Mouse (Mus musculus): ENCODE data around the gene Tuba1c. TPM values are rescaled to one million over a fixed set of nuclear protein-coding genes. Genes with fewer than 3 reads are reported as not detected.

Tuba1c gene
- polyA plus RNA-seq, 1 experiment from 2014 or later, result 45.7 TPM

DNA sequence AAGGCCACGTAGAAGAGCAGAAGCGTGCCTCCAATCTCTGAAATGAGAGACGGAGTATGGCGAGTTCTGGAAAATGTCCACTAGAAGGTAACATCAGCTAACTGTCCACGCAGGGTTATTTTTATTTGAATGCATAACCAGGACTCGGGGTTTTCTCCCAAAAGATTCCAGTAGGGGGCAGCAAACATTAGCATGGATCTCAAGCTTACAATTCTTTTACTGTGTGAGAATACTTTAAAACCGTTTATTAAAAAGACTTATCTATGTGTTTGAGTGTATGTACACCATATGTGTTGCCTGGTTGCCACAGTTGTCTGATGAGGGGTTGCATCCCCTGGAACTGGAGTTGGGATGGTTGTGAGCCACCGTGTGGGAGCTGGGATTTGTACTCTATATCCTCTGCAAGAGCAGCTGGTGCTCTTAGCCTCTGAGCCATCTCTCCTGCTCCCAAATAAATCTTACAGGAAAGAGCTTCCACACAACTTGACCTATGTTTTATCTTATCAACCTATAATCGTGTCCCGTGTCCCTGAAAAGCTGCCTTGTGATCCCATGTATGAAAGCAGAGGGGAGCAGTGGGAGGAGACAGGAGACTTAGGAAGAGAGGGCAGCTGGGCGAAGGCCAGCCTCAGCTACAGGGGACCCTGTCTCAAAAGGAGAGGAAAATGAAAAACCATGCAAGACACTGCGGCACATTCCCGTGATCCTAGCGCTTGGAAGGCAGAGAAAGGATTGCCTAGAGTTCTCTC is 29.0 kb upstream of the Tuba1c start:
- Histone ChIP-seq H3K36me3 (no peaks in the 10 kb centered on the region), H3K9me3 (no peaks in the 10 kb centered on the region), H3K4me2 (replicated peaks) (no peak overlapping the region), H3K4me1 (peaks cover 14% of the 10 kb centered on the region; the same call in 1 of the 2 replicates), H3K27me3 (no peaks in the 10 kb centered on the region), H3K9ac (replicated peaks) (no peak overlapping the region), H3K27ac (replicated peaks) (0 out of 2 replicates have a peak overlapping the region, but pooled peaks have one; percentile 25), H3K4me3 (no peak overlapping the region)
- no peak for ATAC-seq (replicated peaks)
- 31% methylated on average over 14 of the region's 14 CpGs for WGBS

DNA sequence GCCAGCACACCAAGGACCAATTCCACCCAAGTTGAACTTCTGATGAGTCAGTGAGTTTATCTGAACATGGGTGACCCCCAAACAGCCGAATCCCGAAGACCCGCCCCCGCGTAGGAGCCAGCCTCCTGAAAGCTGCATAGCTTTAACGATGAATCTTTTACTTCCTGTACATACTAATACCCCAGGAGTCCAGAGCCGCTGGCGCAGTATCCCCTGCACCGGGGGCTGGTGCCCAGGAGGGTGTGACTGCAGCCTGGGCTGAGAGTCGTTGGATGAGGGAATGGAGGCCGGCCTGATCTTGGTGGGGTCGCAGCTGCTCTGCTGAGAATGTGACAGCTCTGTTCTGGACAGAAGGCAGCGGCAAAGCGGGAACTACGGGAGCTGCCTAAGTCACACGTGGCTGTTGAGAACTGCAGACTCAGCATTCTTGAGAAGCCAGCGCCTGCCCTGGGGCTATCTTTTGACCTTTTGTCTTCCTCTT is 28.2 kb upstream of the Tuba1c start:
- H3K27me3 ChIP-seq, result no peaks in the 10 kb centered on the region
- H3K9ac ChIP-seq (replicated peaks), result no peak overlapping the region
- no peak for ATAC-seq (replicated peaks)
- H3K27ac ChIP-seq (replicated peaks), result 0 out of 2 replicates have a peak overlapping the region, but pooled peaks have one; percentile 25
- H3K4me1 ChIP-seq, result peaks cover 14% of the 10 kb centered on the region; the same call in 1 of the 2 replicates
- H3K9me3 ChIP-seq, result no peaks in the 10 kb centered on the region
- no peak overlapping the region for H3K4me3 ChIP-seq
- peak overlapping the region; percentile 29 for H3K4me2 ChIP-seq (replicated peaks)
- no peaks in the 10 kb centered on the region for H3K36me3 ChIP-seq
- 22% methylated on average over 17 of the region's 17 CpGs for WGBS

DNA sequence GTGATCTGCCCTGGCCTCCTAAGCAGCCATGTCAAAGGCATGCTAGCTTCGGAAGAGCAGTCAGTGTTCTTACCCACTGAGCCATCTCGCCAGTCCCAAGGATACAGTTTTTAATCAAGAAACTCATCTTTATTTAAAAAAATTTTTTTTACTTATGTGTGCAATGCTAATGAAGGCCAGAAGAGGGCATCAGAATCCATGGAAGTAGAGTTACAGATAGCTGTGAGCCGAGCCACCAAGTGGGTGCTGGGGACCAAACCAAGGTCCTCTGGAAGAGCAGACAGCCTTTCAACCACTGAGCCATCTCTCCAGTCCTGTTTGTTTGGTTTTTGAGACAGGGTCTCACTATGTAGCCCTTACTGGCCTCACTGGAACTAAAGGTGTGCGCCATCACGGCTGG is 26.1 kb upstream of the Tuba1c start:
- no peak overlapping the region for H3K27ac ChIP-seq (replicated peaks)
- no peak overlapping the region for H3K4me3 ChIP-seq
- no peak overlapping the region for H3K9ac ChIP-seq (replicated peaks)
- H3K4me1 ChIP-seq, result peaks cover 14% of the 10 kb centered on the region; the same call in 1 of the 2 replicates
- ATAC-seq (replicated peaks), result no peak
- no peaks in the 10 kb centered on the region for H3K9me3 ChIP-seq
- H3K4me2 ChIP-seq (replicated peaks), result no peak overlapping the region
- no peaks in the 10 kb centered on the region for H3K36me3 ChIP-seq
- H3K27me3 ChIP-seq, result no peaks in the 10 kb centered on the region
- WGBS, result 94% methylated on average over 5 of the region's 5 CpGs

DNA sequence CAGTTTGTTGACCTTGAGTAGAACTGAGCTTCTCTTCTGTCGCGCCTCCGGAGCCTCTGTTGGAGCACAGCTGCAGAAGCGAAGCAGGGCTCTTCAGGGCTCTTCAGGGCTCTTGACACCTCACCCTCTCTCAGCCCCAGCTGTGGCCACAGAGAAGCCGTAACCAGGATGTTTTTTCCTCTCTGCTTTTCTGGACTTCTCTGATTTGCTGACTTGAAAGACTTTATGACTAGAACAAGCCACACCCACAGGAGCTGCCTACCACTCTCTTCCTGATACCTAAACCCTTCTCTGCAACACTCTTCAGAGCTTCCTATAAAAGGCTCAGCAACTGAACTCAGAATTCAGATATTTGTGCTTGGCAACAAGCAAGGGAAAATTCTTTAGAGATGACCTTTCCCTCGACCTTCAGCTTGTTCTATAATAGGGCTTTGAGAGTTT is 20.9 kb upstream of the Tuba1c start:
- Histone ChIP-seq H3K27ac (replicated peaks) (no peak overlapping the region), H3K27me3 (no peaks in the 10 kb centered on the region), H3K4me2 (replicated peaks) (no peak overlapping the region), H3K9ac (replicated peaks) (no peak overlapping the region), H3K4me3 (no peak overlapping the region), H3K4me1 (no peaks in the 10 kb centered on the region), H3K9me3 (no peaks in the 10 kb centered on the region), H3K36me3 (no peaks in the 10 kb centered on the region)
- ATAC-seq (replicated peaks), result no peak
- WGBS, result 78% methylated on average over 6 of the region's 6 CpGs

DNA sequence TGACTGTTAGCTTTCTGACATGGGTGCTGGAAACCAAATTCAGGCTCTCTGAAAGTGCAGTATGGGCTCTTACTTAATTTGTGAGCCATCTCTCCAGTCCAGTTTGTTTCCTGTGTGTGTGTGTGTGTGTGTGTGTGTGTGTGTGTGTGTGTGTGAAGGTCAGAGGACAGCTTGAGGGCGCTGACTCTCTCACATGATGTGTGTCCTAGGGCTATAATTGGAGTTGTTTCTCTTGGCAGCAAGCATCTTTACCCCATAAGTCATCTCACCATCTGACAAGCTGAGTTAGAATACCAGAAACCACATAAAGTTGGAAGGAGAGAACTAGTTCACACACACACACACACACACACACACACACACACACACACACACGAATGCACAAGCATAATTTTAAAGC is 18.8 kb upstream of the Tuba1c start:
- no peak overlapping the region for H3K9ac ChIP-seq (replicated peaks)
- ATAC-seq (replicated peaks), result no peak
- no peaks in the 10 kb centered on the region for H3K9me3 ChIP-seq
- H3K27me3 ChIP-seq, result no peaks in the 10 kb centered on the region
- no peak overlapping the region for H3K4me2 ChIP-seq (replicated peaks)
- no peaks in the 10 kb centered on the region for H3K36me3 ChIP-seq
- H3K4me3 ChIP-seq, result no peak overlapping the region
- 87% methylated on average over 2 of the region's 2 CpGs for WGBS
- no peaks in the 10 kb centered on the region for H3K4me1 ChIP-seq
- H3K27ac ChIP-seq (replicated peaks), result no peak overlapping the region

DNA sequence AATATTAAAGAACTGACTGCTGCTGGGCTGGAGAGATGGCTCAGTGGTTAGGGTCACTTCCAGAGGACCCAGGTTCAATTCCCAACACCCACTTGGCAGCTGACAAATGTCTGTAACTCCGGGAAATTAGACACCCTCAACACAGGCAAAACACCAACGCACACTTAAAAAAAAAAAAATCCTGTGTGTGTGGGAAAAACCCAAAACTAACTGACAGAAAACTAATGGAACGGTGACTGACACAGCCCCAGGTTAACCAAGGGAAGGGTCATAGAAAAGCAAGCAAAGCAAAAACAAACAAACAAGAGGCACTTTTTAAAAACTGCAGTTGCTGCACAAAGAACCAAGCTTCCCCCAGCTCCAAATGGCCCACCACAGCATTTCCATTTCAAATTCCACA is 17.7 kb upstream of the Tuba1c start:
- Histone ChIP-seq H3K4me2 (replicated peaks) (no peak overlapping the region), H3K27me3 (no peaks in the 10 kb centered on the region), H3K36me3 (no peaks in the 10 kb centered on the region), H3K9me3 (no peaks in the 10 kb centered on the region), H3K27ac (replicated peaks) (no peak overlapping the region), H3K4me1 (no peaks in the 10 kb centered on the region), H3K4me3 (no peak overlapping the region), H3K9ac (replicated peaks) (no peak overlapping the region)
- ATAC-seq (replicated peaks), result no peak
- 89% methylated on average over 3 of the region's 3 CpGs for WGBS

DNA sequence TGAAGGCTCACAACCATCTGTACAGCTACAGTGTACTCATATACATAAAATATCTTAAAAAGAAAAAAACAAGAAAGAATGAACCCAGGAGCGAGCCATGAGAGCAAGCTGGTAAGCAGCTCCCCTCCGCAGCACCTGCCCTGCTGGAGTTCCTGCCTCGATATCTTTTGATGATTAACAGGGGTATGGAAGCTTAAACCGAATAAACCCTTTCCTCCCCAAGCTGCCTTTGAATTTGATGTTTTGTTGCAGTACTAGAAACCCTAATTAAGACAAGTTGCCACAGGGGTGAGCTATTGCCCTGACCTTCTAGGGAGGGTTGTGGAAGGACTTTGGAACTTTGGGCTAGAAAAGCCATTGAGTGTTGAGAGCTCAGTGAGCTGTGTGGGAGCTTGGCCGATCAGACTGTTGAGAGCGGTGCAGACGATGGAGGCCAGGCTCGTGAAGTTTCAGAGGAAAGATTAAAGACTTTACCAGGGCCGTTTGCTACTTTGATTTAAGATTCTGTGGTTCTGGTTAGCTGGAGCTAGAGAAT is 15.1 kb upstream of the Tuba1c start:
- Histone ChIP-seq H3K27me3 (no peaks in the 10 kb centered on the region), H3K36me3 (no peaks in the 10 kb centered on the region), H3K9me3 (no peaks in the 10 kb centered on the region), H3K9ac (replicated peaks) (no peak overlapping the region), H3K4me2 (replicated peaks) (no peak overlapping the region), H3K4me3 (no peak overlapping the region), H3K4me1 (peaks cover 9% of the 10 kb centered on the region), H3K27ac (replicated peaks) (no peak overlapping the region)
- 63% methylated on average over 9 of the region's 9 CpGs for WGBS
- no peak for ATAC-seq (replicated peaks)

DNA sequence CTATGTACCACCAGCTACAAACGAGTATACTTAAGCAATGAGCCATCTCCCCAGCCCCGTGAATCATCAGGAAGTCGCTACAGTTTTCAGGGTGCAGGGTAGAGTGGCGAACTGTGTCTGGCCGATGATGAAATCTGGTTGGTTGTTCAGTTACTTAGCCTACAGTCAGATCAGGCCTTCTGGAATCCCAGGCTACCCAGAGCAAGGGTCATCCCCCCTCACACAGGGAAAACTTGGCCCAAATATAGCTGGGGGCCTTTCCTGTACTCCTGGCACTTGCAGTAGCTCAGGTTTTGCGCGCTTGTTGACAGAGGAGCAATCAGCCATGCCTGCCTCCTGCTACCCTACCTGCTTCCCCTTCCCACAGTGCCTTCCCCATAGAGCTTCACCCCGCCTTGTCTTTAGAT is 12.3 kb upstream of the Tuba1c start:
- H3K4me1 ChIP-seq, result peaks cover 9% of the 10 kb centered on the region
- H3K9ac ChIP-seq (replicated peaks), result no peak overlapping the region
- H3K36me3 ChIP-seq, result no peaks in the 10 kb centered on the region
- H3K4me2 ChIP-seq (replicated peaks), result no peak overlapping the region
- no peaks in the 10 kb centered on the region for H3K9me3 ChIP-seq
- 83% methylated on average over 8 of the region's 8 CpGs for WGBS
- no peak for ATAC-seq (replicated peaks)
- H3K27me3 ChIP-seq, result no peaks in the 10 kb centered on the region
- no peak overlapping the region for H3K4me3 ChIP-seq
- H3K27ac ChIP-seq (replicated peaks), result no peak overlapping the region

DNA sequence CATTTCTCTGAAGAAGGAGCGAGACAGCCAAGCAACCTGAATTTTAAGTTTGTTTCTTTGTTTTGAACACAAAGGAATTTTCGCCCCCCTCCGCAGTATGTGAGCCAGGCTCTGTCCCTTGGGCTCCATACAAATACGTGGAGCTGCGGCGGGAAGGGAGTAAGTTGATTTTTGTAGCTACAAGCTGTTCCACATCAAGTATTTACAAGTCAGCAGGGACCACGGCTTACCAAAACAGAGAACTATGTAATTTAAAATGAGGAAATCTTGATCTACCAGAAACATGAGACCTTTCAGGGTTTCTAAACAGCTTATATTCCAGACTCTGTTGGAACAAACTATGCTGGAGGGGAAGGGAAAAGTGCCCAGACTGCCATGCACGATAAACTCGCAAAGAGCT is 11.7 kb upstream of the Tuba1c start:
- H3K4me2 ChIP-seq (replicated peaks), result no peak overlapping the region
- no peaks in the 10 kb centered on the region for H3K27me3 ChIP-seq
- H3K4me1 ChIP-seq, result peaks cover 9% of the 10 kb centered on the region
- 38% methylated on average over 9 of the region's 9 CpGs for WGBS
- no peaks in the 10 kb centered on the region for H3K36me3 ChIP-seq
- no peak overlapping the region for H3K9ac ChIP-seq (replicated peaks)
- no peaks in the 10 kb centered on the region for H3K9me3 ChIP-seq
- no peak overlapping the region for H3K4me3 ChIP-seq
- ATAC-seq (replicated peaks), result no peak
- H3K27ac ChIP-seq (replicated peaks), result no peak overlapping the region

DNA sequence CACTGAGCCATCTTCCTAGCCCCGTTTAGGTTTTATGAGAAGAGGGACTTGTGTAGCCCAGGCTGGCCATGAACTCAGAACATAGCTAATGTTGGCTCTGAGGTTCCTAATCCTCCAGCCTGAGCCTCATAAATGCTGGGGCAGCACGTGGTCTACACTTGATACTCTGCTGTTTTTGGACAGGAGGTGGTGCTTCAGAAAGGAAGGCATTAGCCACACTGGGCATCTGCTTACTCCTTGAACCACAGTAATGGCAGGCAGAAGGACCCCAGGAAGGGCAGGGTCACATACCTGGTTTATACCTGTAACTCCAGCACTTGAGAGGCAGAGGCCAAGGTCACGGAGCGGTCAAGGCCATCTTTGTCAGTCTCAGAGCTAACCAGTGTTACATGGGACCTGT is 11.1 kb upstream of the Tuba1c start:
- Histone ChIP-seq H3K36me3 (no peaks in the 10 kb centered on the region), H3K27ac (replicated peaks) (no peak overlapping the region), H3K9ac (replicated peaks) (no peak overlapping the region), H3K4me2 (replicated peaks) (no peak overlapping the region), H3K27me3 (no peaks in the 10 kb centered on the region), H3K9me3 (no peaks in the 10 kb centered on the region), H3K4me1 (peaks cover 9% of the 10 kb centered on the region), H3K4me3 (no peak overlapping the region)
- ATAC-seq (replicated peaks), result no peak
- 87% methylated on average over 4 of the region's 4 CpGs for WGBS

DNA sequence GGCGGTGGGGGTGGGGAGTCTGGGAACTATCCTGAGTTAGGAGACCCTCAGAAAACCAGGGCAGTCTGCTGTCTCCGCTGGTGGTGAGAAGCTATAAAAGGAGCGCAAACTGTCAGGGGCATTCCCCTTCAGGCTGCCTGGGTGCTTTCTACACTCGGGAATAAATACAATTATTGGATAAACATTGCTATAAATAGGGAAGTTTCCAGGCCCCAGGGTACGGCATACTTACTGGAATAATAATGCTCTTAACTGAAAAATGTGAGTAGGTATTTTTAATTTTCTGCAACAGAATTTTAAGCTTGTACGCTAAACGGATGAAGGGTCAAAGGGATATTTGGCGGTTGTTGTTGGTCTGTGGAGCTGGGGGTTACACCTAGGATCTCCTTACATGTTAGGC is 10.3 kb upstream of the Tuba1c start:
- no peak overlapping the region for H3K4me3 ChIP-seq
- H3K4me2 ChIP-seq (replicated peaks), result no peak overlapping the region
- H3K27me3 ChIP-seq, result 0 out of 2 replicates have a peak, but pooled peaks cover 2% of the 10 kb centered on the region
- ATAC-seq (replicated peaks), result no peak
- H3K4me1 ChIP-seq, result peaks cover 9% of the 10 kb centered on the region
- no peaks in the 10 kb centered on the region for H3K9me3 ChIP-seq
- H3K9ac ChIP-seq (replicated peaks), result no peak overlapping the region
- WGBS, result 60% methylated on average over 8 of the region's 8 CpGs
- no peaks in the 10 kb centered on the region for H3K36me3 ChIP-seq
- H3K27ac ChIP-seq (replicated peaks), result no peak overlapping the region

DNA sequence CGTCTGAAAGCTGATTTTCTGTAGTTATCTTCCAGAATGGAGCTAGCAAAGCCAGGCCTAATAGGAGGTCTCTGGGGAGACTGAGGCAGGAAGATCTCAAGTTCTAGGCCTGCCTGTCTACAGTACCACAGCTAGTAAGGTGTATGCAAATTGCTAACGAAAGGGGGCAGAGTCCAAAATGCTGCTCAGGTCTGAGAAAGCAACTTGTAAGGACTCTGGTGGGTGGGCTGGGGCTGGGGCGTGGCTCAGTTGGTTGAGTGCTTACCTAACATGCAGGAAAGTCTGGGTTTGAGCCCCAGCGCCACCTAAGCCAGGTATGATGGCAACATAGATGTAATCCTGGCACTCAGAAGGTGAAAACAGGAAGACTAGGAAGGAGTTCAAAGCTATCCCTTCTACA is 9.5 kb upstream of the Tuba1c start:
- Histone ChIP-seq H3K4me2 (replicated peaks) (no peak overlapping the region), H3K27me3 (0 out of 2 replicates have a peak, but pooled peaks cover 2% of the 10 kb centered on the region), H3K9me3 (no peaks in the 10 kb centered on the region), H3K27ac (replicated peaks) (no peak overlapping the region), H3K4me3 (no peak overlapping the region), H3K4me1 (peaks cover 9% of the 10 kb centered on the region), H3K36me3 (no peaks in the 10 kb centered on the region), H3K9ac (replicated peaks) (no peak overlapping the region)
- no peak for ATAC-seq (replicated peaks)
- 89% methylated on average over 4 of the region's 4 CpGs for WGBS

Measured in forebrain, embryonic 15.5 days (tissue).